Mouse (Mus musculus): ENCODE measurements at regions not wholly inside any gene's neighbourhood (a gene's known extent, or its start where the extent isn't known, plus 50 kb on each side); places are given as distances from the start of the nearest gene placed in this dataset.

DNA sequence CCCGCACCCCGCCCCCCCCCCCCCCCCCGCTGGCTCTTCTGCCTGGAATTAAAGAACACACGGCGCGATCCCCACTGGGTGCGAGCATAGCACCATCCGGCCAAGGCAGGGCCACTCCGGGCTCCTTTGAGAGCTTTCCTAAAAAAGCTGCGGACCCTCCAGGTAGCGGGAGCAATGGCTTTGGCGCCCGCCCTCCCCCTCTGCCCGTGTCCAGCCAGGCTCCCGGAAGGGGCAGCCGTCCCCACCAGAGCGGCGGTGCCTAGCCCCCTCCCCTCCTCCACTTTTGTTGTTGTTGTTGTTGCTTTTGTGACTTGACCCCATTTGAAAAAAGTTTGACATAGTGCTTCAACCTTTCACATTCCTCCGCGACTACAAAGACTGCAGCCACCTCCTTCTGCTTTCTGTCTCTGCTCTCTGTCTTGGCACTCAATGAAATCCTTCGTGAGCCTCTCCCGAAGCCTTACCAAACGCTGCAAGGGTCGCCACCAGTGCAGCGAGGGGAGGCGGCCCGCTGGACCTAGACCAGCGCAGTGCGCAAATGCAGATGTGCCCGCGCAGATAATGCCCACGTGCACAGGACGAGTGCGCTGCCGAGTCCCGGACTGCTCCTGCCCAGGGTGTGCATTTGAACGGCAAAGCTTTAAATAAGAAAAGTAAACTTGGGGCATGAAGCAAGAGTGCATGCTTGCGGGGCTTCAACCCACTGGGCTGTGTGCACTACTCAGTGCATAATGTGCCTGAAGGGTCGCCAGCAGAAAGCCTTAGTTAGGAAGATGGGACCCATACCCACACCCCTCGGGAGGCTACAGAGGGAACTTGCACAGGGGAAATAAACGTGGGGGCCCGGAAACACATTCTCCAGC, 179.0 kb upstream of the Xlr start:
- H3K4me1 ChIP-seq, result peaks cover 2% of the 10 kb centered on the region; the same call in 1 of the 2 replicates
- no peaks in the 10 kb centered on the region for H3K27me3 ChIP-seq
- no peak for ATAC-seq (ENCODE audit: insufficient number of reproducible peaks, low FRiP score, low TSS enrichment, low read depth)
- no peak overlapping the region for H3K27ac ChIP-seq
- peak overlapping the region; percentile 37 for H3K4me3 ChIP-seq
- H3K9me3 ChIP-seq, result no peaks in the 10 kb centered on the region
- H3K36me3 ChIP-seq, result no peaks in the 10 kb centered on the region
- WGBS, result 19% methylated on average over 31 of the region's 42 CpGs
- H3K9ac ChIP-seq, result no peak overlapping the region
- peak overlapping the region; percentile 63 for H3K4me2 ChIP-seq

DNA sequence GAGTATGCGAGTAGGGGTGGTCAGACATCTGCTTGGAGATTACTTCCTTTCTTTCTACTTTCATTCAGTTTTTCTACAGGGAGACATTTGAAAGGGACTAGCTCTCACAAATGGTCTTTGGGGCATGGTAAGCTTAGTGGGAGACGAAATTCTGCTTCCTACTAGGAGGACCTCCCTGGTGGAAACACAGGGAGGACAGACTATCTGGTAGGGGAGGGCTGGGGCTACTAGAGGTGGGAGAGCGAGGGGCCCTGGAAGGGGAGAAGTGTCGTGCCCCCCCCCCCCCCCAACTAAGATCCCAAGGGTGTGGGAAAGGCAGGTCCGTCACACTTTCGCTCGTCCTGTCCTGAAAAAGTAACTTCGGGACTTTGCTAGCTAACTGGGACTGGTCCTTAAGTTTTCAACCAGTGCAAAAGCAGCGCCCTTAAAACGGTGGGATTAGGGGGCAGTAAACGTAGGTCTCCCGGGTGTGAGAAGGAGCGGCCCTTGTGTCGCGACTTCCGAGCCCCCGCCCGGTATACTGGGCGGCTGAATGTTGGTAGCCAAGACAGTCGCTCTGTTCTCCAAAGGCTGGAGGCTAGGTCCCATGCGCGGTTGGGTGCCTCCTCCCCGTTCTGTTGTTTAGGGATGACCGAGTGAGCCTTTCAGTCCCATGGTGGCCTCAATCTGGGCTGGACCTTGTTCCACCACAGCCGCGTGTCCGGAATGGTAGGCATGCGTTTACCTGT, 178.2 kb upstream of the Xlr start:
- no peak for ATAC-seq (ENCODE audit: insufficient number of reproducible peaks, low FRiP score, low TSS enrichment, low read depth)
- Histone ChIP-seq H3K9me3 (no peaks in the 10 kb centered on the region), H3K27me3 (no peaks in the 10 kb centered on the region), H3K27ac (no peak overlapping the region), H3K4me1 (peaks cover 2% of the 10 kb centered on the region; the same call in 1 of the 2 replicates), H3K4me2 (peak overlapping the region; percentile 63), H3K4me3 (peak overlapping the region; percentile 37), H3K36me3 (no peaks in the 10 kb centered on the region), H3K9ac (no peak overlapping the region)
- 21% methylated on average over 27 of the region's 28 CpGs for WGBS

DNA sequence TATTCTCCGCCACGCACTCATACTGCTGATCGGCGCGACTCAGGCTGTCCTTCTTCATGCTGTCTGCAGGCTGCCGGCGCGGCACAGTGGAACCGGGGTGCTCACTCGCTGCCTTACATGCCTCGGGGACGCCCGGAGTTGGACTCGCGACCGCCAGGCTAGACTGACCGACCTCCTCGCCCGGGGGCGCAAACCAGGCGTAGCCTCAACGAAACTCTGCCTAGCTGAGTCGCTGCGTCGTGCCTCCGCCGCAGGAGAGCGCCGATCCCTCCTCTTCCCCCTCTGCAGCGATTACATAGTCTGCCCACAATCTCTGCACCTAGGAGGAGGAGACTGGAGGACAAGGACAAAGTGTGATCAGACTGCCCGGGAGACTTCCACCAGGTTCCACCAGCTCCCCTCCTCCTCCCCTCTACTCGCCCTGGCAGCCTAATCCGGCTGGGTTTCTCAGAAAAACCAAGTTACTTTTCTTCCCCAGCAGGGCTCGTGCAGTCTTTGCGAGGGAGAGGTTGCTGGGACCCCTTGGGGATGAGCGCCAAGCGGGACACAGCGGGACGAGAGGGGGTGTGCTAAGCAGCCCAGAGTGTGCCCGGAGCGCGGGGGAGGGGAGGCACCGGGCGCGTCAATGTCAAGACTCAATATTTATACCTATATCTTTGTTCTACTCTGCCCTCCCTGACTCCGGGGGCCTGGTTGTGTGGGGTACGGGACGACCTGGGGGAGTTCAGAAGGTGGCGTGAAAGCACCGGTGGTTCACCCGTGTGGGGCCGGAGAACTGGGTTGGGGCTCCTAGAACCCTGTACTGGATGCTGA, 177.4 kb upstream of the Xlr start:
- peaks cover 2% of the 10 kb centered on the region; the same call in 1 of the 2 replicates for H3K4me1 ChIP-seq
- WGBS, result 24% methylated on average over 51 of the region's 52 CpGs
- H3K36me3 ChIP-seq, result no peaks in the 10 kb centered on the region
- no peak overlapping the region for H3K9ac ChIP-seq
- no peaks in the 10 kb centered on the region for H3K9me3 ChIP-seq
- peak overlapping the region; percentile 63 for H3K4me2 ChIP-seq
- ATAC-seq (ENCODE audit: insufficient number of reproducible peaks, low FRiP score, low TSS enrichment, low read depth), result no peak
- no peaks in the 10 kb centered on the region for H3K27me3 ChIP-seq
- H3K4me3 ChIP-seq, result peak overlapping the region; percentile 37
- no peak overlapping the region for H3K27ac ChIP-seq

Measured in limb, embryonic 15.5 days (tissue).